Mouse (Mus musculus) hindbrain, embryonic 10.5 days (tissue): Measurements from ENCODE around the gene Pde6h. TPM values are rescaled to one million over a fixed set of nuclear protein-coding genes. Genes with fewer than 3 reads are reported as not detected.

Experiments
- DNase-seq: peaks from one replicate; pipeline ENCODE4 v3.0.0-alpha.2; 2017; ENCODE audit warnings: low spot score
- H3K27ac ChIP-seq: fragments of 300-500 bp; sonication (generic); 2 replicates; pipeline ENCODE4 v1.5.1; 2016; ENCODE audit warnings: mild to moderate bottlenecking, moderate library complexity
- H3K27me3 ChIP-seq: fragments of 300-500 bp; sonication (generic); 2 replicates; pipeline ENCODE4 v1.6.1; 2016; ENCODE audit warnings: mild to moderate bottlenecking; ENCODE audit not compliant: poor library complexity, insufficient read depth, severe bottlenecking
- H3K36me3 ChIP-seq: fragments of 300-500 bp; sonication (generic); 2 replicates; pipeline ENCODE4 v1.6.1; 2016; ENCODE audit warnings: mild to moderate bottlenecking, moderate library complexity
- H3K4me1 ChIP-seq: fragments of 300-500 bp; sonication (generic); replicated peaks from 2 replicates; pipeline ENCODE4 v1.6.1; 2016; ENCODE audit warnings: mild to moderate bottlenecking
- H3K4me3 ChIP-seq: fragments of 300-500 bp; sonication (generic); 2 replicates; pipeline ENCODE4 v1.5.1; 2016; ENCODE audit warnings: mild to moderate bottlenecking, moderate library complexity
- H3K9me3 ChIP-seq: fragments of 300-500 bp; sonication (generic); 2 replicates; pipeline ENCODE4 v1.6.1; 2016; ENCODE audit warnings: mild to moderate bottlenecking, moderate library complexity
- WGBS: fragments of 180-500 bp; shearing (Covaris S2); methylation state at CpG from one replicate; pipeline ENCODE4 v1.1.7; 2016; 5-methylcytosine and 5-hydroxymethylcytosine counted together
- polyA plus RNA-seq: library from polyadenylated mRNA; unstranded; fragments of >200 nt; fragmentation: Nextera tagmentation; extraction: Ambion mirVana; gene quantifications from 2 replicates; pipeline ENCODE4 v1.2.1, GENCODE M21; 2016

The Pde6h gene
- polyA plus RNA-seq, 1 experiment from 2014 or later, result not detected

DNA sequence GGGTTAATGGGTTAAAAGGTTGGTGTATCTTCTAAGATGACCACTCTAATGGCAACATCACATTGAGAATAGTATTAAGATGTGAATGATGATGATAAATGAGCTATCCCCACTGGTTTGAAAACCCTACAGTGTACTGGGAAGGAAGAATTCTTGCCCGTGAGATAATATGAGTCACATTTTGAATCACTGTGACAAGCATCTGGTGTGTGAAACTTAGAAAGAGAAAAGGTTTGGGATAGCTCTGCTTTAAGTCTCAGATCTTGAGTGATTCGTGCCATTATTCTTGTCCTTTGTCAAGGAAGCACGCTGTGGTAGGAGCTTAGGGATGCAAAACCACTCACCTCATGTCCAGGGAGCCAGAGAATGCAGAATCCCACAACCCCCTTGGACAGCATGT lies 75.4 kb downstream of the Pde6h start:
- H3K4me1 ChIP-seq, result no peaks in the 10 kb centered on the region
- no peak overlapping the region for H3K27ac ChIP-seq
- no peak for DNase-seq
- H3K9me3 ChIP-seq, result no peaks in the 10 kb centered on the region
- H3K27me3 ChIP-seq, result no peaks in the 10 kb centered on the region
- 91% methylated on average over 3 of the region's 3 CpGs for WGBS
- H3K4me3 ChIP-seq, result no peak overlapping the region
- no peaks in the 10 kb centered on the region for H3K36me3 ChIP-seq

DNA sequence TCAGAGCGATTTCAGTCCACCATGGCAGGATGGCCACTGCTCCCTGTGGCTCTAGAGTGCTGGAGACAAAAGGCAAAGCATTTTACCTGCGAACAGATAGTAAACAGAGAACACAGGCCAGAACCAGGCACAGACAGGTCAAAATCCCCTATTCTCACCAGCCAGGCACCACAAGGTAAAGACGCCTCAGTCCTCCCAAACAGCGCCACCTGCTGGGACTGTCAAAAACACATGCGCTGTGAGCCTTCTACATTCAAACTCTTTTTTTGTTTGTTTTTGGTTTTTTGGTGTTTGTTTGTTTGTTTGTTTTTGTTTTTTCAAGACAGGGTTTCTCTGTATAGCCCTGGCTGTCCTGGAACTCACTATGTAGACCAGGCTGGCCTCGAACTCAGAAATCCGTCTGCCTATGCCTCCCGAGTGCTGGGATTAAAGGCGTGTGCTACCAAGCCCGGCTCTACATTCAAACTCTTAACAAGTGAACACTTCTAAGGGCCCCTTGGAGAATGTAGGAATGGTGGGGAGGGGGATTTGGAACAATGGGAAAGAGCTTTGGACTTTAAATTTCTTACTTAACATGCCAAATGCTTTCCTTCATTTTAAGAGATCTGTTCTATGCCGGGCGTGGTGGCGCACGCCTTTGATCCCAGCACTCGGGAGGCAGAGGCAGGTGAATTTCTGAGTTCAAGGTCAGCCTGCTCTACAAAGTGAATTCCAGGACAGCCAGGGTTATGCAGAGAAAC lies 76.2 kb downstream of the Pde6h start:
- Histone ChIP-seq H3K4me1 (no peaks in the 10 kb centered on the region), H3K9me3 (no peaks in the 10 kb centered on the region), H3K27ac (no peak overlapping the region), H3K4me3 (no peak overlapping the region), H3K27me3 (no peaks in the 10 kb centered on the region), H3K36me3 (no peaks in the 10 kb centered on the region)
- no peak for DNase-seq
- WGBS, result 91% methylated on average over 15 of the region's 15 CpGs

DNA sequence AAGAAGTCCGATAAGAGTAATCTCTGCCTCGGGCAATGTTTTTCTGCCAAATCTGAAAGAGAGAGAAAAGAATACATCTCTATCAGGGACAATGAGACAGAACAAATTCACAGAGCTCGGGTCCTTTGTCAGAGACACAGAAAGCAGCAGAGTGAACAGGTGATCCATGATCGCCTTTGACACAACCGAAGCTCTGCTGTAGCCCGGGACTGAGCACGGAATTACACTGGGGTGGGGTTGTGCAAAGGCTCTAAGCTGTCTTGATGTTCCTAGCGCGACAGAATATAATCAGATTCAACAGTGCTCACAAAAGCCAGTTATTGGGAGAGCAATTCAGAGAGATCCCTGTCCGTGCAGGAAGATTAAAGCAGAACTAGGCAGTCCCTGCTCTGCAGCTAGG lies 77.1 kb downstream of the Pde6h start:
- no peak overlapping the region for H3K27ac ChIP-seq
- H3K36me3 ChIP-seq, result no peaks in the 10 kb centered on the region
- H3K4me3 ChIP-seq, result no peak overlapping the region
- WGBS, result 86% methylated on average over 10 of the region's 10 CpGs
- H3K27me3 ChIP-seq, result no peaks in the 10 kb centered on the region
- H3K4me1 ChIP-seq, result no peaks in the 10 kb centered on the region
- no peak for DNase-seq
- H3K9me3 ChIP-seq, result no peaks in the 10 kb centered on the region

DNA sequence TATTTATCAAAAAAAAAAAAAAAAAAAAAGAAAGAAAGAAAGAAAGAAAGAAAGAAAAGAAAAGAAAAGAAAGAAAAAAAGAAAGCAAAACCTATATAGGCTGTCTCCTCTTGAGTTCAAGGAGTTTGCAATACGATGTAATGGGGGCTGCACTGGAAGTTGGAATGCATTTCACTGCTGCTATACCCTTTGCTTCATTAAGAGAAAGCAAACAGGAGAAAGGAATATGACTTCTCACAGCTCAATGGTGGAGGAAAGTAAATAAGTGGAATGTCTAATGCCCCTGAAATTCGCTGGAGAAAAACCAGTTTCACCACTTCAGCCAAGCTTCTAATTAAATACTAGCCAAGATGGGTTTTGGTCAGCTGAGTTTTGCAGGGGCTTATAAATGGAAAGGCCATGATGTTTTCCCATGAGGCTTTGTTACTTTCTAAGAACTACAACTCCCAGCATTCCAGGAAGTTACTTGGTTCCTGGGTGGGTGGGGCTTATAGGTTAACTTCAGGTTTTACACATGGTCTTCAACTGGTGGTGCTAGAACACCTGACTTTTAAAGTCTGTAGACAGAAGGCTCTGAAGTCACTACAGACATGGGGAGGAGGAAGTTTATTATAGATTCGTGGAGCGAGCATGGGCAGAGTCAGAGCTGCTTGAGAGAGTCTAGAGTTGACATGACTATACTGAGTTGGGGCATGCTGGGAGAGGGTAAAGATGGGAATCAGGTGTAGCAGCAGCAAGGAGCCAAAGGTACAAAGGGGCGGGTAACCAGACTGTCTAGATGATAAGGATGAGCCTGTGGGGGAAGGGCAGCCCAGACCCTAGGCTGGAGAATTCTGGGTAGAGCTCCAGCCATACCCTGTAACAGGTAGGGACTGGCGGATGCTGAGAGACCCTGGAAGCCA lies 77.9 kb downstream of the Pde6h start:
- Histone ChIP-seq H3K36me3 (no peaks in the 10 kb centered on the region), H3K27me3 (no peaks in the 10 kb centered on the region), H3K9me3 (no peaks in the 10 kb centered on the region), H3K4me1 (no peaks in the 10 kb centered on the region), H3K27ac (no peak overlapping the region), H3K4me3 (no peak overlapping the region)
- WGBS, result 85% methylated on average over 6 of the region's 6 CpGs
- DNase-seq, result no peak

DNA sequence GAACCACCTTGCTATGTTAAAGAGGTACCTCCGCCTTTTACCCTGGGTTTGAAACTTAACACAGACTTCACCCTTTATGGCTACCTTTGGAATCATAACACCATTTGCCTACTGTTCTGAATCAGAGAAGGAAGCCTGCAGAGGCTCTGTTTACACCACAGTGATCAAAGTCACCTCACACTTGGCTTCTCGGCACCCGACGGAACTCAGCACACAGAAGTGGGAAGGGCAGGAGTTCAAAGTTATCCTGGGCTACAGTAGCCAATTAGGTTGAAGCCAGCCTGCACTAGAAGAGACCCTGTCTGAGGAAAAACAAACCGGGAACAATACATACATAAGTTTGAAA lies 78.5 kb downstream of the Pde6h start:
- Histone ChIP-seq H3K36me3 (no peaks in the 10 kb centered on the region), H3K4me3 (no peak overlapping the region), H3K4me1 (no peaks in the 10 kb centered on the region), H3K27ac (no peak overlapping the region), H3K27me3 (no peaks in the 10 kb centered on the region), H3K9me3 (no peaks in the 10 kb centered on the region)
- no peak for DNase-seq
- 84% methylated on average over 5 of the region's 5 CpGs for WGBS

DNA sequence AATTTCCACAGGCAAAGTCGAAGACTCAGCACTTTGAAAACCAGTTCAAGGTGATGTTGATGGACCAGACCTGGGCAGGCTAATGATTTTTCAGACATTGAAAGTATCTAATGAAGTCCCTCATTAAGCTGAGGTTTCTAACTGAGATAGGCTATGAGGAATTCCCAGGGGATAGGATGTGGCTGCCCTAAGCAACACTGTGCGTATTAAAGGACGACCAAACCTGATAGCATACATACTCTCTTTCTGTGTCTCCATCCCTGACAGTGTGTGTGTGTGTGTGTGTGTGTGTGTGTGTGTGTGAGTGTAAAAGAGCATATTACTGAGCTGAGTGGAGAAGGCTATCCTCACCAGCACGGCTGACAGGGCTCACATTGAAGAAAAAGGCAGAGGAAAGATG lies 80.7 kb downstream of the Pde6h start:
- H3K4me1 ChIP-seq, result no peaks in the 10 kb centered on the region
- WGBS, result 93% methylated on average over 4 of the region's 4 CpGs
- H3K4me3 ChIP-seq, result no peak overlapping the region
- no peak for DNase-seq
- no peak overlapping the region for H3K27ac ChIP-seq
- no peaks in the 10 kb centered on the region for H3K9me3 ChIP-seq
- no peaks in the 10 kb centered on the region for H3K27me3 ChIP-seq
- no peaks in the 10 kb centered on the region for H3K36me3 ChIP-seq

DNA sequence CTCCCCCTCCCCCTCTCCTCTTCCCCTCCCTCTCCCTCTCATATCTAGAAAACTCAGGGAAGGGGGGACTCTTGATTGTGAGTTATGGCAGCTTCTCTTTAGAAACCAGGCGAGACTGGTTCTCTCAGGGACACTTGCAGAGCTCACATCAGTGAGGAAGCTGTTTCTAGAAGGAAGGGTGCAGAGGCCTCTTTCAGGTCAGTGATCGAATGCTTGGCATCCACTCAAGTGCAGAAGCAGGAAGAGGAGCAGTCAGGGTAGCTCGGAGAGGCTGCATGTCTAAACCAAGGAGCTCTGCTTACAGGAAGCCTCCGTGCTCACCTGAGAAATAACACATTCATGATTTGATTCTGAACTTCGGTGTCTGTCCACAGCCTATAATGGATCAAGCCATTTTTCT lies 87.6 kb downstream of the Pde6h start:
- Histone ChIP-seq H3K27me3 (no peaks in the 10 kb centered on the region), H3K4me3 (no peak overlapping the region), H3K27ac (no peak overlapping the region), H3K9me3 (no peaks in the 10 kb centered on the region), H3K36me3 (no peaks in the 10 kb centered on the region), H3K4me1 (no peaks in the 10 kb centered on the region)
- WGBS, result 90% methylated on average over 5 of the region's 5 CpGs
- no peak for DNase-seq

DNA sequence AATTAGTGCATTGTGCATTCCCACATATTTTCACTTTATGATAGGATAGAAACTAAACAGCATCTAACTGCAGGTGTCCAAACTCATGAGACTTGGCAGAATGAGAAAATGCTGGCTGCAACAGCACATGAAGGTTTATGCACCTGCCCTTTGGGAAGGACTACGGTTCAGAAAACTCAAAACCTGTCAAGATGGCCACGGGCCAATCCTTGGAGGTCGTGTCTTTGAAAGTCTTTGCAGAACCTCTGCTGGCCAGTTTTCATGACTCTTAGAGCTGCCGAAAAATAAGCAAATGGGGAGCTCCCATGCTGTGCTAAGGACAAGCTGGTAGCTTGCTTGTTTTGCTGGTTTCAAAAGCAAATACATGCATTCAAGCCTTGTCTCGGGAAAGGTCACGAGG lies 90.7 kb downstream of the Pde6h start:
- no peak overlapping the region for H3K27ac ChIP-seq
- no peaks in the 10 kb centered on the region for H3K9me3 ChIP-seq
- no peak overlapping the region for H3K4me3 ChIP-seq
- no peak for DNase-seq
- no peaks in the 10 kb centered on the region for H3K27me3 ChIP-seq
- H3K36me3 ChIP-seq, result no peaks in the 10 kb centered on the region
- H3K4me1 ChIP-seq, result no peaks in the 10 kb centered on the region
- WGBS, result 60% methylated on average over 6 of the region's 6 CpGs

DNA sequence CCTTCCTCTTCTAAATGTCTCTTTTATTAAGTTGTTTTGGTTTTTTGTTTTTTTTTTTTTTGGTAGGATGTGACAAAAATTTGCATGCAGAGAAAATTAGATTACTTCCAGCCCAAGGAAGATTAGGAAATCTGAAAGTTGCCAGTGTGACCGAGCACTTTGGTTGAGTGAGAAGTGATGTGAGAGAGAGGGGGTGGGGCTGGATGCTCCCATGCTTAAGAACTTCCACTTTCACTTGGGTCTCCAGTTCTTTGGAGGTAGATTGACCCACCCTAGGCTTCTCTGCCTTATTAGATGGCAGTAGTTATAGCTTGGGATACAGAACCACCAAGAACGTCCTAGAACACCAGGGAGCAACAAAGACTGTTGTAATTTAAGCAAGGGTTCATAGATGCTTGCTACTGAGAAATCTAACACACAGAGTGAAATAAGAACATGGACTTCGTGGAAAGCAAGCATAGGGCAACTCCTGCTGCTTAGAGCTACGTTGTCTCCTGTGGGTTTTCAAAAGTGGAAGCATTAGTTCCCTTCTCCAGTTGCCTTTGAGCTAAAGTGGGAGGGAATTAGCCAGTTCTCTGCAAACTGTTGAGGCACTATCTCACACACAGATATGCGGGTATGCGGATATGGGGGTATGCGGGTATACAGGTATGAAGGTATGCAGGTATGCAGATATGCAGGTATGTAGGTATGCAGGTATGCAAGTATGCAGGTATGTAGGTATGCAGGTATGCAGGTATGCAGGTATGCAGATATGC lies 93.8 kb downstream of the Pde6h start:
- H3K36me3 ChIP-seq, result no peaks in the 10 kb centered on the region
- 91% methylated on average over 7 of the region's 7 CpGs for WGBS
- H3K27ac ChIP-seq, result no peak overlapping the region
- no peak for DNase-seq
- no peak overlapping the region for H3K4me3 ChIP-seq
- H3K27me3 ChIP-seq, result no peaks in the 10 kb centered on the region
- no peaks in the 10 kb centered on the region for H3K4me1 ChIP-seq
- no peaks in the 10 kb centered on the region for H3K9me3 ChIP-seq

Other genes with a start within 250 kb of the Pde6h start
- 0.05 and 0.11 TPM in 2 replicates for gene Gucy2c, start 142.1 kb upstream of the Pde6h start, polyA plus RNA-seq
- 0.65 and 0.78 TPM in 2 replicates for gene Hist4h4, start 119.4 kb upstream of the Pde6h start, polyA plus RNA-seq
- gene H2afj, start 115.6 kb upstream of the Pde6h start, polyA plus RNA-seq, result 105 and 120 TPM in 2 replicates
- 1.1 and 2.3 TPM in 2 replicates for gene BC049715, start 96.2 kb upstream of the Pde6h start, polyA plus RNA-seq
- 140 and 155 TPM in 2 replicates for gene Wbp11, start 95.6 kb upstream of the Pde6h start, polyA plus RNA-seq
- not detected in 2 replicates for gene Smco3, start 88.4 kb upstream of the Pde6h start, polyA plus RNA-seq
- 1.7 and 2.3 TPM in 2 replicates for gene Art4, start 66.1 kb upstream of the Pde6h start, polyA plus RNA-seq
- gene Mgp, start 48.0 kb upstream of the Pde6h start, polyA plus RNA-seq, result 0.85 and 3.3 TPM in 2 replicates
- gene Erp27, start 1.7 kb upstream of the Pde6h start, polyA plus RNA-seq, result 0.24 TPM in 1 of 2 replicates, not detected in the other
- 26.5 and 35.2 TPM in 2 replicates for gene Arhgdib, start 18.1 kb downstream of the Pde6h start, polyA plus RNA-seq
- gene Rerg, start 246.7 kb downstream of the Pde6h start, polyA plus RNA-seq, result 0.65 and 1.5 TPM in 2 replicates